Mouse (Mus musculus): Measurements from ENCODE around the gene Hist1h4m. TPM values are rescaled to one million over a fixed set of nuclear protein-coding genes. Genes with fewer than 3 reads are reported as not detected.
"Not testable (repeated sequence)": the region's sequence is repeated elsewhere in the genome, so short reads cannot be mapped to it uniquely, and the experiment has no call there.

Hist1h4m gene
- polyA plus RNA-seq (2014; fragmentation: Nextera tagmentation; extraction: Ambion mirVana): not detected in 2 replicates

DNA sequence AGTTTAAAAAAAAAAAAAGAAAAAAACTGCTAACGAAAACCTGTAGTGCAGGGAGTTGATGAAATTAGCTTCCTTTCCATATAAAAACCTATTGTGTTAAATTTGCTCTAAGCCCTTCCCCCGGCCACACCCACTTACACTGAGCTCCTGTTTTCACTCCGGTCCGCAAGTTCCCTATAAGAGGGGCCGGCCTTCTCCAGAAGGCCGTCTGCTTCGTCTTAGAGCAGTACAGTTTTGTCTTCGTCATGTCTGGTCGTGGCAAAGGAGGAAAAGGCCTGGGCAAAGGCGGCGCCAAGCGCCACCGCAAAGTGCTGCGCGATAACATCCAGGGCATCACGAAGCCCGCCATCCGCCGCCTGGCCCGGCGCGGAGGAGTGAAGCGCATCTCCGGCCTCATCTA is at the start of gene Hist1h4m:
Gene Hist1h4m, plus strand, starts transcription at position 208 of the 400 bp plus-strand sequence.
- not testable (repeated sequence) for H3K27me3 ChIP-seq (ENCODE audit: control insufficient read depth, insufficient read depth, low read length); H3K9ac ChIP-seq (replicated peaks; ENCODE audit: low read length); DNase-seq (ENCODE audit: low spot score); H3K4me1 ChIP-seq (ENCODE audit: control insufficient read depth, insufficient read depth, low read length); H3K4me2 ChIP-seq (ENCODE audit: low read depth, low read length); H3K36me3 ChIP-seq (replicated peaks; ENCODE audit: control insufficient read depth, insufficient read depth, low read depth, low read length); H3K9me3 ChIP-seq (replicated peaks; ENCODE audit: control insufficient read depth, low read length)
- Histone ChIP-seq H3K27ac (replicated peaks; ENCODE audit: low read depth, low read length) (peak within 1 kb of the TSS; percentile 56; the same call in 1 of the 2 replicates), H3K4me3 (ENCODE audit: low read depth, low read length) (0 out of 2 replicates have a peak within 1 kb of the TSS, but pooled peaks have one; percentile 10)
- peak; percentile 35; the same call in 1 of the 2 replicates for ATAC-seq (replicated peaks; ENCODE audit: insufficient number of reproducible peaks, low FRiP score, low TSS enrichment, low read depth)
- no CpG with 5 or more reads among the region's 24 CpGs for WGBS

DNA sequence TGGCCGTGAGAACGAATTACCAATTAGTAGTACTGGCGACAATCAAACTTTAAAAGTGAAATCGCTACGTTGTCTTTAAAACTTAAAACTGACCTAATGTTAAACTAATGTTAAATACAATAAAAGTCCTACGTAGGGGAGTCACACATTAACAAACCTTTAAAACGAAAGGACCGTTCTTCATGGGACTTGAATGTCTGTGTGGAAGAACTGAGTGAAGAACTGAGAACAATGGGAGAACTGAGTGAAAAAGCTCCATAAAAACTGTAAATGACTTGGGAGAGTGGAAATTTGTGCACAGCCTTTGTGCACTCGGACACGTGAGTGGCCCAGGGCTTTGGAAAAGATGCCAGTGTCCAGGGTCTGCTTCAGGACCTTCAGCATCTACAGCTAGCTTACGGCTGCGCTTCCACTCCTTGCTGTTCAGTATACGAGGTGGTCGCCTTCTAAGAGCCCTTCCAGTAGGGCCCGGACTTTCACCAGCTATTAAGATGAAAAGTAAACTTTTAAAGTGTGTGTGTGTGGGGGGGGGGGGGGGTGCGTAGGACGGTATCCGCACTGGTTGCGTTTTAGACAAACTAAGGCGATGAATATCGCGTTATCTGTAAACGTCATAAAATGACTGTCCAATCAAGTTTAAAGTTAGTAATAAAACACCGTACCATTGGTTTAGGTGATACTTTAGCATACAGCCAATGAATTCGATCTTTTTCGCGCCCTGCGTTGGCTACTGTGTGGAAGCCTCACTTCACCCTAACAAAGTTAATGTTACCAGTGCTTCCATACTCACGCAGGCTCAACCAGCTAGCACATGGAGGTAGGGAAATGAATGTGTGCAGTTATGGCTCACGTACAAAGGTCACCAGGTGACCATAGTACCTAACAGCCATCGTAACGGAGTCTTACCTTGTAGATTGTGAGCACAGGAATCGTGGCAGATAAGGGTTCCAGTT is 32.5 kb upstream of the Hist1h4m start:
- Histone ChIP-seq H3K27ac (replicated peaks; ENCODE audit: low read depth, low read length) (peak overlapping the region; percentile 99), H3K27me3 (ENCODE audit: control insufficient read depth, insufficient read depth, low read length) (no peaks in the 10 kb centered on the region), H3K9me3 (replicated peaks; ENCODE audit: control insufficient read depth, low read length) (no peaks in the 10 kb centered on the region), H3K9ac (replicated peaks; ENCODE audit: low read length) (peak overlapping the region; percentile 96), H3K4me1 (ENCODE audit: control insufficient read depth, insufficient read depth, low read length) (no peaks in the 10 kb centered on the region), H3K36me3 (replicated peaks; ENCODE audit: control insufficient read depth, insufficient read depth, low read depth, low read length) (no peaks in the 10 kb centered on the region), H3K4me3 (ENCODE audit: low read depth, low read length) (peak overlapping the region; percentile 70), H3K4me2 (ENCODE audit: low read depth, low read length) (peak overlapping the region; percentile 88)
- ATAC-seq (replicated peaks; ENCODE audit: insufficient number of reproducible peaks, low FRiP score, low TSS enrichment, low read depth) (peak; percentile 84), DNase-seq (ENCODE audit: low spot score) (peak; percentile 94)
- WGBS: 6% methylated on average over 33 of the region's 33 CpGs

- Histone ChIP-seq H3K9ac (replicated peaks; ENCODE audit: low read length) (peak within 1 kb of the TSS; percentile 96), H3K27ac (replicated peaks; ENCODE audit: low read depth, low read length) (peak within 1 kb of the TSS; percentile 99), H3K4me3 (ENCODE audit: low read depth, low read length) (peak within 1 kb of the TSS; percentile 70), H3K4me1 (ENCODE audit: control insufficient read depth, insufficient read depth, low read length) (no peaks in the 10 kb centered on the region), H3K4me2 (ENCODE audit: low read depth, low read length) (peak within 1 kb of the TSS; percentile 88), H3K36me3 (replicated peaks; ENCODE audit: control insufficient read depth, insufficient read depth, low read depth, low read length) (no peaks in the 10 kb centered on the region), H3K27me3 (ENCODE audit: control insufficient read depth, insufficient read depth, low read length) (no peaks in the 10 kb centered on the region), H3K9me3 (replicated peaks; ENCODE audit: control insufficient read depth, low read length) (no peaks in the 10 kb centered on the region)
- peak; percentile 44 for ATAC-seq (replicated peaks; ENCODE audit: insufficient number of reproducible peaks, low FRiP score, low TSS enrichment, low read depth)
- DNase-seq (ENCODE audit: low spot score): peak; percentile 93
- under 1% methylated on average over 44 of the region's 44 CpGs for WGBS
Measured at GRCm38 (mm10) chr13:21779767-21780731, 31.5 kb upstream of the Hist1h4m start, which contains the start of gene Hist1h1b. TSS of gene Hist1h1b (minus strand) at chr13:21780625.

GRCm38 (mm10) chr13:21781021-21781555 is 30.5 kb upstream of the Hist1h4m start:
- Histone ChIP-seq H3K27ac (replicated peaks; ENCODE audit: low read depth, low read length) (peak overlapping the region; percentile 99), H3K9me3 (replicated peaks; ENCODE audit: control insufficient read depth, low read length) (no peaks in the 10 kb centered on the region), H3K9ac (replicated peaks; ENCODE audit: low read length) (peak overlapping the region; percentile 96), H3K4me1 (ENCODE audit: control insufficient read depth, insufficient read depth, low read length) (no peaks in the 10 kb centered on the region), H3K36me3 (replicated peaks; ENCODE audit: control insufficient read depth, insufficient read depth, low read depth, low read length) (no peaks in the 10 kb centered on the region), H3K4me2 (ENCODE audit: low read depth, low read length) (peak overlapping the region; percentile 88; the same call in 1 of the 2 replicates), H3K27me3 (ENCODE audit: control insufficient read depth, insufficient read depth, low read length) (no peaks in the 10 kb centered on the region), H3K4me3 (ENCODE audit: low read depth, low read length) (0 out of 2 replicates have a peak overlapping the region, but pooled peaks have one; percentile 4)
- no peak for ATAC-seq (replicated peaks; ENCODE audit: insufficient number of reproducible peaks, low FRiP score, low TSS enrichment, low read depth)
- WGBS: 44% methylated on average over 6 of the region's 6 CpGs
- DNase-seq (ENCODE audit: low spot score): no peak

GRCm38 (mm10) chr13:21781639-21782038 is 29.9 kb upstream of the Hist1h4m start:
- 90% methylated on average over 1 of the region's 1 CpGs for WGBS
- no peak overlapping the region for H3K4me3 ChIP-seq (ENCODE audit: low read depth, low read length)
- H3K27me3 ChIP-seq (ENCODE audit: control insufficient read depth, insufficient read depth, low read length): no peaks in the 10 kb centered on the region
- H3K27ac ChIP-seq (replicated peaks; ENCODE audit: low read depth, low read length): no peak overlapping the region
- H3K4me2 ChIP-seq (ENCODE audit: low read depth, low read length): no peak overlapping the region
- H3K9ac ChIP-seq (replicated peaks; ENCODE audit: low read length): no peak overlapping the region
- no peaks in the 10 kb centered on the region for H3K9me3 ChIP-seq (replicated peaks; ENCODE audit: control insufficient read depth, low read length)
- no peaks in the 10 kb centered on the region for H3K36me3 ChIP-seq (replicated peaks; ENCODE audit: control insufficient read depth, insufficient read depth, low read depth, low read length)
- DNase-seq (ENCODE audit: low spot score) (no peak), ATAC-seq (replicated peaks; ENCODE audit: insufficient number of reproducible peaks, low FRiP score, low TSS enrichment, low read depth) (no peak)
- no peaks in the 10 kb centered on the region for H3K4me1 ChIP-seq (ENCODE audit: control insufficient read depth, insufficient read depth, low read length)

- peak overlapping the region; percentile 41 for H3K4me3 ChIP-seq (ENCODE audit: low read depth, low read length)
- peak overlapping the region; percentile 69 for H3K9ac ChIP-seq (replicated peaks; ENCODE audit: low read length)
- H3K9me3 ChIP-seq (replicated peaks; ENCODE audit: control insufficient read depth, low read length); ATAC-seq (replicated peaks; ENCODE audit: insufficient number of reproducible peaks, low FRiP score, low TSS enrichment, low read depth); H3K36me3 ChIP-seq (replicated peaks; ENCODE audit: control insufficient read depth, insufficient read depth, low read depth, low read length); H3K27me3 ChIP-seq (ENCODE audit: control insufficient read depth, insufficient read depth, low read length); H3K4me1 ChIP-seq (ENCODE audit: control insufficient read depth, insufficient read depth, low read length): not testable (repeated sequence)
- peak overlapping the region; percentile 47 for H3K4me2 ChIP-seq (ENCODE audit: low read depth, low read length)
- WGBS: under 1% methylated on average over 14 of the region's 35 CpGs
- DNase-seq (ENCODE audit: low spot score): peak; percentile 76
- peak overlapping the region; percentile 90 for H3K27ac ChIP-seq (replicated peaks; ENCODE audit: low read depth, low read length)
Measured at GRCm38 (mm10) chr13:21782361-21783254, 28.9 kb upstream of the Hist1h4m start.

GRCm38 (mm10) chr13:21783255-21783617 is 28.3 kb upstream of the Hist1h4m start, which contains the start of gene Hist1h3i:
TSS of gene Hist1h3i (minus strand) at chr13:21783370.
- under 1% methylated on average over 13 of the region's 20 CpGs for WGBS

More at GRCm38 (mm10) chr13:21783255-21783617, 28.3 kb upstream of the Hist1h4m start, which contains the start of gene Hist1h3i:
- ATAC-seq (replicated peaks; ENCODE audit: insufficient number of reproducible peaks, low FRiP score, low TSS enrichment, low read depth) (peak; percentile 68), DNase-seq (ENCODE audit: low spot score) (peak; percentile 94)
- Histone ChIP-seq H3K4me2 (ENCODE audit: low read depth, low read length) (peak within 1 kb of the TSS; percentile 47), H3K9ac (replicated peaks; ENCODE audit: low read length) (peak within 1 kb of the TSS; percentile 69), H3K4me1 (ENCODE audit: control insufficient read depth, insufficient read depth, low read length) (no peaks in the 10 kb centered on the region), H3K27me3 (ENCODE audit: control insufficient read depth, insufficient read depth, low read length) (no peaks in the 10 kb centered on the region), H3K9me3 (replicated peaks; ENCODE audit: control insufficient read depth, low read length) (no peaks in the 10 kb centered on the region), H3K36me3 (replicated peaks; ENCODE audit: control insufficient read depth, insufficient read depth, low read depth, low read length) (no peaks in the 10 kb centered on the region), H3K27ac (replicated peaks; ENCODE audit: low read depth, low read length) (peak within 1 kb of the TSS; percentile 90), H3K4me3 (ENCODE audit: low read depth, low read length) (peak within 1 kb of the TSS; percentile 41)

Measured in embryonic facial prominence, embryonic 11.5 days (tissue).